Mouse (Mus musculus) lung, postnatal 0 days (tissue): Measurements from ENCODE around the gene Pstpip1. TPM values are rescaled to one million over a fixed set of nuclear protein-coding genes. Genes with fewer than 3 reads are reported as not detected.

Experiments
- ATAC-seq: fragments of 200-750 bp; cut with Nextera tagmentation; 2 replicates; pipeline ENCODE4 v1.8.0; 2017; ENCODE audit warnings: moderate library complexity
- DNase-seq: peaks from one replicate; pipeline ENCODE4 v3.0.0-alpha.2; 2016; ENCODE audit warnings: low spot score
- H3K27ac ChIP-seq: fragments of 300-500 bp; sonication (generic); 2 replicates; pipeline ENCODE4 v1.5.1; 2014; ENCODE audit warnings: antibody characterized with exemption, mild to moderate bottlenecking, low read length, mixed read lengths
- H3K27me3 ChIP-seq: fragments of 300-500 bp; sonication (generic); replicated peaks from 2 replicates; pipeline ENCODE4 v1.6.1; 2014; ENCODE audit warnings: low read length, mixed read lengths; ENCODE audit not compliant: insufficient read depth
- H3K36me3 ChIP-seq: fragments of 300-500 bp; sonication (generic); 2 replicates; pipeline ENCODE4 v1.6.1; 2014; ENCODE audit warnings: low read length, mixed read lengths; ENCODE audit not compliant: insufficient read depth
- H3K4me1 ChIP-seq: fragments of 300-500 bp; sonication (generic); 2 replicates; pipeline ENCODE4 v1.6.1; 2014; ENCODE audit warnings: antibody characterized with exemption, low read depth, low read length, mixed read lengths; ENCODE audit not compliant: insufficient read depth
- H3K4me2 ChIP-seq: fragments of 300-500 bp; sonication (generic); replicated peaks from 2 replicates; pipeline ENCODE4 v1.6.1; 2014; ENCODE audit warnings: low read depth, mild to moderate bottlenecking, low read length, moderate library complexity, mixed read lengths
- H3K4me3 ChIP-seq: fragments of 300-500 bp; sonication (generic); 2 replicates; pipeline ENCODE4 v1.5.1; 2014; ENCODE audit warnings: low read depth, low read length
- H3K9ac ChIP-seq: fragments of 300-500 bp; sonication (generic); replicated peaks from 2 replicates; pipeline ENCODE4 v1.6.1; 2014; ENCODE audit warnings: low read depth, mild to moderate bottlenecking
- H3K9me3 ChIP-seq: fragments of 300-500 bp; sonication (generic); 2 replicates; pipeline ENCODE4 v1.6.1; 2016; ENCODE audit warnings: low read length, mixed read lengths
- CTCF ChIP-seq: IDR thresholded peaks from 2 replicates; pipeline ENCODE4 v1.5.1; 2016; ENCODE audit warnings: antibody characterized with exemption, mild to moderate bottlenecking
- EP300 ChIP-seq: IDR thresholded peaks from 2 replicates; pipeline ENCODE4 v1.6.1; 2016; ENCODE audit warnings: antibody characterized with exemption, mild to moderate bottlenecking, control low read depth
- WGBS: fragments of 180-500 bp; shearing (Covaris S2); extraction: QIAGEN DNeasy Blood & Tissue Kit; methylation state at CpG from one replicate; pipeline ENCODE4 v1.1.7; 2014; 5-methylcytosine and 5-hydroxymethylcytosine counted together
- polyA plus RNA-seq: library from polyadenylated mRNA; unstranded; fragments of >200 nt; fragmentation: Nextera tagmentation; extraction: Ambion mirVana; gene quantifications from 2 replicates; pipeline ENCODE4 v1.2.1, GENCODE M21; 2015

Gene Pstpip1
- polyA plus RNA-seq, 1 experiment from 2014 or later: 2.8 TPM

- DNase-seq (peak; percentile 62), ATAC-seq (peak; percentile 53)
- H3K9me3 ChIP-seq: no peaks in the 10 kb centered on the region
- no peaks in the 10 kb centered on the region for H3K36me3 ChIP-seq
- no peak overlapping the region for H3K9ac ChIP-seq
- no peaks in the 10 kb centered on the region for H3K27me3 ChIP-seq
- peak overlapping the region; percentile 64 for H3K27ac ChIP-seq
- H3K4me1 ChIP-seq: peaks cover 4% of the 10 kb centered on the region; the same call in 1 of the 2 replicates
- no peak for TF ChIP-seq EP300
- no peak for TF ChIP-seq CTCF
- H3K4me2 ChIP-seq: no peak overlapping the region
- WGBS: 21% methylated on average over 7 of the region's 7 CpGs
- no peak overlapping the region for H3K4me3 ChIP-seq
Measured at GRCm38 (mm10) chr9:56075901-56076620, 13.7 kb upstream of the Pstpip1 start.

GRCm38 (mm10) chr9:56079587-56079986, 10.2 kb upstream of the Pstpip1 start:
- TF ChIP-seq CTCF: no peak
- no peak for TF ChIP-seq EP300
- Histone ChIP-seq H3K4me3 (no peak overlapping the region), H3K36me3 (no peaks in the 10 kb centered on the region), H3K4me2 (no peak overlapping the region), H3K27me3 (no peaks in the 10 kb centered on the region), H3K9ac (no peak overlapping the region), H3K27ac (no peak overlapping the region), H3K4me1 (peaks cover 4% of the 10 kb centered on the region; the same call in 1 of the 2 replicates), H3K9me3 (no peaks in the 10 kb centered on the region)
- WGBS: 63% methylated on average over 5 of the region's 5 CpGs
- ATAC-seq (no peak), DNase-seq (no peak)

- Histone ChIP-seq H3K9ac (no peak overlapping the region), H3K9me3 (no peaks in the 10 kb centered on the region), H3K4me3 (no peak overlapping the region), H3K36me3 (no peaks in the 10 kb centered on the region), H3K4me1 (peaks cover 11% of the 10 kb centered on the region), H3K27me3 (no peaks in the 10 kb centered on the region), H3K27ac (no peak overlapping the region), H3K4me2 (no peak overlapping the region)
- WGBS: 76% methylated on average over 5 of the region's 5 CpGs
- DNase-seq: no peak
- no peak for ATAC-seq
- TF ChIP-seq EP300: no peak
- TF ChIP-seq CTCF: no peak
Measured at GRCm38 (mm10) chr9:56086524-56086923, 3.2 kb upstream of the Pstpip1 start.

GRCm38 (mm10) chr9:56090546-56091225, 924 bp downstream of the Pstpip1 start:
- no peaks in the 10 kb centered on the region for H3K27me3 ChIP-seq
- 0 out of 2 replicates have a peak overlapping the region, but pooled peaks have one; percentile 57 for H3K27ac ChIP-seq
- TF ChIP-seq CTCF (no peak), EP300 (no peak)
- H3K36me3 ChIP-seq: no peaks in the 10 kb centered on the region
- H3K4me3 ChIP-seq: no peak overlapping the region
- ATAC-seq: no peak; the same call in 1 of the 2 replicates
- H3K4me2 ChIP-seq: peak overlapping the region; percentile 37
- no peaks in the 10 kb centered on the region for H3K9me3 ChIP-seq
- no peak overlapping the region for H3K9ac ChIP-seq
- DNase-seq: no peak
- H3K4me1 ChIP-seq: peaks cover 11% of the 10 kb centered on the region
- 57% methylated on average over 5 of the region's 5 CpGs for WGBS

GRCm38 (mm10) chr9:56092102-56092501, 2.3 kb downstream of the Pstpip1 start:
- no peak overlapping the region for H3K4me3 ChIP-seq
- no peak overlapping the region for H3K9ac ChIP-seq
- TF ChIP-seq EP300: no peak
- TF ChIP-seq CTCF: peak; percentile 59
- WGBS: 43% methylated on average over 2 of the region's 2 CpGs
- H3K4me2 ChIP-seq: no peak overlapping the region
- no peaks in the 10 kb centered on the region for H3K36me3 ChIP-seq
- H3K4me1 ChIP-seq: peaks cover 11% of the 10 kb centered on the region
- ATAC-seq (no peak), DNase-seq (no peak)
- no peaks in the 10 kb centered on the region for H3K27me3 ChIP-seq
- H3K27ac ChIP-seq: no peak overlapping the region
- no peaks in the 10 kb centered on the region for H3K9me3 ChIP-seq

GRCm38 (mm10) chr9:56097584-56098298, 8.0 kb downstream of the Pstpip1 start:
- WGBS: 71% methylated on average over 4 of the region's 4 CpGs
- Histone ChIP-seq H3K27ac (no peak overlapping the region), H3K36me3 (no peaks in the 10 kb centered on the region), H3K4me2 (no peak overlapping the region), H3K9me3 (no peaks in the 10 kb centered on the region), H3K27me3 (no peaks in the 10 kb centered on the region), H3K4me1 (no peaks in the 10 kb centered on the region), H3K9ac (no peak overlapping the region), H3K4me3 (no peak overlapping the region)
- DNase-seq: no peak
- peak; percentile 49 for ATAC-seq
- TF ChIP-seq CTCF (no peak), EP300 (no peak)
